Mouse (Mus musculus): ENCODE results near the gene Pid1. TPM values are rescaled to one million over a fixed set of nuclear protein-coding genes. Genes with fewer than 3 reads are reported as not detected.

Gene Pid1
- polyA plus RNA-seq, 1 experiment from 2014 or later: 38.9 TPM

DNA sequence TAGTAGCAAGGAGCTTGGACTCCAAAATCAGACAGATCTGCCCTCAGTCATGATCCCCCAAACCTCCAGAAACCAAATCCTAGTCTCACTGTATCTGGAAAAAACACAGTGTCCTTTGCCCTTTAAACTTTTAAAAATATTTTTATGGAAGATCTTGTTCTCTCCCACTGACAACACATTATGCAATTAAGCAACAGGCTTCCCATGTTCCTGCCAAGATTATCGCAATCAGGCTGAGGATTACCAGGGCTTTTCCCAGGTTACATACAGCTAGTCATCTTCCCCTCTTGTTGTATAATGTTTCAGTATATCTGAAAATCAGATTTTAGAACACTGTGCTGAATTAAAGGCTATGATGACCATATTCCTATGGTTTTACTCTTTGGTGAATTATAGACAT lies 64.3 kb downstream of the Pid1 start:
- no peak overlapping the region for H3K4me2 ChIP-seq (replicated peaks)
- H3K36me3 ChIP-seq: no peaks in the 10 kb centered on the region
- no peaks in the 10 kb centered on the region for H3K9me3 ChIP-seq
- no peak overlapping the region for H3K4me3 ChIP-seq
- no peak for ATAC-seq (ENCODE audit: insufficient number of reproducible peaks, insufficient read depth, low FRiP score, low TSS enrichment)
- H3K4me1 ChIP-seq: no peaks in the 10 kb centered on the region
- no peaks in the 10 kb centered on the region for H3K27me3 ChIP-seq
- 73% methylated on average over 1 of the region's 1 CpGs for WGBS
- H3K27ac ChIP-seq: no peak overlapping the region
- H3K9ac ChIP-seq: no peak overlapping the region

- no peaks in the 10 kb centered on the region for H3K9me3 ChIP-seq
- peaks cover 10% of the 10 kb centered on the region; the same call in 1 of the 2 replicates for H3K27me3 ChIP-seq
- H3K4me3 ChIP-seq: no peak overlapping the region
- no peaks in the 10 kb centered on the region for H3K36me3 ChIP-seq
- H3K4me2 ChIP-seq (replicated peaks): no peak overlapping the region
- H3K27ac ChIP-seq: no peak overlapping the region
- WGBS: 37% methylated on average over 6 of the region's 6 CpGs
- 0 out of 2 replicates have a peak, but pooled peaks cover 4% of the 10 kb centered on the region for H3K4me1 ChIP-seq
- no peak for ATAC-seq (ENCODE audit: insufficient number of reproducible peaks, insufficient read depth, low FRiP score, low TSS enrichment)
- H3K9ac ChIP-seq: no peak overlapping the region
Observed at GRCm38 (mm10) chr1:84286682-84287111, 77.3 kb downstream of the Pid1 start.

- Histone ChIP-seq H3K4me3 (no peak overlapping the region), H3K9me3 (no peaks in the 10 kb centered on the region), H3K4me1 (0 out of 2 replicates have a peak, but pooled peaks cover 4% of the 10 kb centered on the region), H3K36me3 (no peaks in the 10 kb centered on the region), H3K9ac (no peak overlapping the region), H3K4me2 (replicated peaks) (no peak overlapping the region), H3K27me3 (peaks cover 10% of the 10 kb centered on the region; the same call in 1 of the 2 replicates), H3K27ac (no peak overlapping the region)
- no peak for ATAC-seq (ENCODE audit: insufficient number of reproducible peaks, insufficient read depth, low FRiP score, low TSS enrichment)
- WGBS: 81% methylated on average over 7 of the region's 7 CpGs
Observed at GRCm38 (mm10) chr1:84285620-84286019, 78.4 kb downstream of the Pid1 start.

DNA sequence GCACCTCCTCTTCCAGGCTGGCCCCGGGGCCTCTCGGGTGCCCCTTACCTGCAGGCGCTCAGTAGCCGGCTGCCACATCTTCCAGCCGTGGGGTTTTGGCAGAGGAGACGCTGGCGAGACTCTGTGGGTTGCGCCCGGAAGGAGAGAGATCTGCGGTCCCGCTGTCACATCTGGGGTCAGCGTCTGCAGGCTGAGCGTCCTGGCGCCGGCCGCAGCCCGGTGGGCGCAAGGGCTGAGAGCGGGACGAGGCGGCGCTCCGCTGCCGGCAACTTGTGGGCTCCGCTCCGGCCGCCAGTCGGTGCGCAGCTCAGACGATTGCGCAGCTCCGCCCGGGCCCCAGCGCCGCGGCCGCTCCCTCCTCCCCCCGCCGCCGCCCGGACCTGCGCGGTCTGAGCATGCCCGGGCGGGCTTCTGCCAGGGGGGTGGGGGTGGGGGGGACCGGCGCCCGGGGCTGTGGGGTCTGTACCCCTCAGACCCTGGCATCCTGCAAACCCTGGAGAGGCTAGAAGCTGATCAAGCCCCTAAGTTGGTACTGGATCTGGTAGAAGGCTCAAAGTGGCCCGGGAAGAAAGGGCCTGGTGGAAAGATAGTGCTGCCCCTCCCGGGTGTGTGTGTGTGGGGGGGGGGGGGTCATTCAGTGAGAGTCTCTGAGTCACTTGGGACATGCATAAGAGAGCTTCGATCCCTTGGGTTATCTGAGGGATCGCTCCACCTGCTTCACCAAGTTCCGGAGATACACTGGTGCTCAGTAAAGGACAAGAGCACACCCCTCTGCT lies 79.5 kb downstream of the Pid1 start:
- peak overlapping the region; percentile 63 for H3K4me3 ChIP-seq
- H3K27me3 ChIP-seq: peaks cover 10% of the 10 kb centered on the region; the same call in 1 of the 2 replicates
- H3K9me3 ChIP-seq: no peaks in the 10 kb centered on the region
- WGBS: 3% methylated on average over 48 of the region's 53 CpGs
- no peak overlapping the region for H3K27ac ChIP-seq
- peak overlapping the region; percentile 69 for H3K9ac ChIP-seq
- 0 out of 2 replicates have a peak, but pooled peaks cover 4% of the 10 kb centered on the region for H3K4me1 ChIP-seq
- no peaks in the 10 kb centered on the region for H3K36me3 ChIP-seq
- H3K4me2 ChIP-seq (replicated peaks): peak overlapping the region; percentile 57
- ATAC-seq (ENCODE audit: insufficient number of reproducible peaks, insufficient read depth, low FRiP score, low TSS enrichment): peak; percentile 80

DNA sequence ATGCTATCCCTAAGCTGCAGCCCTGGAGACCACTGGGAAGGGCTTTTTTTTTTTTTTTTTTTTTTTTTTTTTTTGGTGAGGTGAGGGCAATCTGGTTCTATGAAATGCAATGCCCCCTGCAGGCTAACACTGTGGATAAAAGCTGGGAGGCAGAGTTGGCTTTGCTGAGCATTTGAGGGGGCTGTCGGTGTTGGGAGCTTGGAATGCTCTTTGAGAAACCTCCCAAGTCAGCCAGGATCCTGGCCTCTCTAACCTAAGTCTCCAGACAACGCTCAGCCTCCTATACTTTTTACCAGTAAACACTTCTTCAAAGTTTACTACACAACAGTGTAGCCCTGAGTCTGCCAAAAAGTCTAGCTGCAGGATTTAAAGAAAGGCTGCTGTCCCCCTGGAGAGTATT lies 80.9 kb downstream of the Pid1 start:
- 17% methylated on average over 2 of the region's 2 CpGs for WGBS
- Histone ChIP-seq H3K4me2 (replicated peaks) (peak overlapping the region; percentile 57), H3K9ac (no peak overlapping the region), H3K27me3 (peaks cover 10% of the 10 kb centered on the region; the same call in 1 of the 2 replicates), H3K4me3 (peak overlapping the region; percentile 63), H3K4me1 (0 out of 2 replicates have a peak, but pooled peaks cover 4% of the 10 kb centered on the region), H3K36me3 (no peaks in the 10 kb centered on the region), H3K27ac (no peak overlapping the region), H3K9me3 (no peaks in the 10 kb centered on the region)
- ATAC-seq (ENCODE audit: insufficient number of reproducible peaks, insufficient read depth, low FRiP score, low TSS enrichment): no peak

DNA sequence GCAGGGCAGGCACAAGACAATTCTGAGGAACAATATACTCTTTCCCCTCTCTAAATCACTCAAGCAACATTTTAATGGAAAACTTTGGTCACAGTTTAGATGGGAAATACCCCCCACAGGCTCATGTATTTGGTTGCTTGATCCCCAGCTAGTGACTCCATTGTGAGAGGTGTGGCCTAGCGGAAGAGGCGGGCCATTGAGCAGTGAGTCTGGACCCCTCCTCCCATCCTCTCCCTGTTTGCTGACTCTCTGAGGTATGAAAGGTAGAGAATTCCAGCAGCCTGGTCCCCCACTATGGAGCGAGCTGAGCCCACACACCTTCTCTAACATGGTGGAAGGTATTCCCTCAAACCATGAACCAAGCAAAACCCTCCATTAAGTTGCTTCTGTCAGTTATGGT lies 83.8 kb downstream of the Pid1 start:
- Histone ChIP-seq H3K36me3 (no peaks in the 10 kb centered on the region), H3K27ac (no peak overlapping the region), H3K27me3 (peaks cover 4% of the 10 kb centered on the region; the same call in 1 of the 2 replicates), H3K4me3 (no peak overlapping the region), H3K9ac (no peak overlapping the region), H3K9me3 (no peaks in the 10 kb centered on the region), H3K4me2 (replicated peaks) (no peak overlapping the region), H3K4me1 (0 out of 2 replicates have a peak, but pooled peaks cover 4% of the 10 kb centered on the region)
- no peak for ATAC-seq (ENCODE audit: insufficient number of reproducible peaks, insufficient read depth, low FRiP score, low TSS enrichment)
- WGBS: 90% methylated on average over 3 of the region's 3 CpGs

DNA sequence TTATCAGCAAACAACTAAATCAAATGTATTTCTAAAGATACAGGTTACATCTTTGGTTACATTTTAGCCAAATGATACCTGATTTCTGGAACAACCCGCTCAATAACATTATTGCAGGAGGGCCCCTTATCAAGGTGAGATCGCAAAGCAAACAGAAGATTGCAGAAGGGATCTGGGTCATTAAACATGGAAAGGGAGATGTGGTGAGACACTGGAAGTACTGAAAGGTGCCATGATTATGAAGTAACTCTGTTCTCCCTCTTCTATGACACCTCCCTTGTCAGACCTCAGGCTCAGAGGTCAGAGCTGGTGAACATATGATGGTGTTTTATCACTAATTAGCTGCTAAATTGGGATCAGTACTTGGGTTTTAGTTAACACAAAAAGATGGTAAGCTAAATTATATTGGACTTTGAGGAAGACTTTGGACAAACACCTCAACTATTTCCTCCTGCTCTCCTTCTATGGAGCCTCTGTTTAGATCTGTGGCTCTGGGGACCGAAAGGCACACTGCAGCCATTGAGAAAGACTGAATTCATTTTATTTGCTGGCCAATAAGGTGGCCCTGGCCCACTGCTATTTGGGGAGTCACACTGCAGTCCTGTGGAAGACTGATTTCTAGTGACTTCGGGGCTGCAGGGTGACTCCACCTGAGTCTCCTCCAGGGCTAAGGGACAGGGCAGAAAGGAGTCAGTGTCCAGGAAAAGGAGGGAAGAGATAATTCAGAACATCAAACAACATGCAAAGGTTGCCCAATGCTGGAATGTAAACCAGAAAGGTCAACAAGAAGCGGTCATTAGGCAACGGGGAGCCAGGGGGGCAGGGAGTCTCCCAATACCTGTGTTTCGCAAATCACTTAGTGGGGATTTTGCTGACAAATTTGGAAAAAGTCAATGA lies 85.4 kb downstream of the Pid1 start:
- Histone ChIP-seq H3K36me3 (no peaks in the 10 kb centered on the region), H3K4me3 (no peak overlapping the region), H3K27me3 (no peaks in the 10 kb centered on the region), H3K4me2 (replicated peaks) (no peak overlapping the region), H3K4me1 (0 out of 2 replicates have a peak, but pooled peaks cover 4% of the 10 kb centered on the region), H3K27ac (no peak overlapping the region), H3K9me3 (no peaks in the 10 kb centered on the region), H3K9ac (no peak overlapping the region)
- ATAC-seq (ENCODE audit: insufficient number of reproducible peaks, insufficient read depth, low FRiP score, low TSS enrichment): no peak
- 81% methylated on average over 7 of the region's 7 CpGs for WGBS

DNA sequence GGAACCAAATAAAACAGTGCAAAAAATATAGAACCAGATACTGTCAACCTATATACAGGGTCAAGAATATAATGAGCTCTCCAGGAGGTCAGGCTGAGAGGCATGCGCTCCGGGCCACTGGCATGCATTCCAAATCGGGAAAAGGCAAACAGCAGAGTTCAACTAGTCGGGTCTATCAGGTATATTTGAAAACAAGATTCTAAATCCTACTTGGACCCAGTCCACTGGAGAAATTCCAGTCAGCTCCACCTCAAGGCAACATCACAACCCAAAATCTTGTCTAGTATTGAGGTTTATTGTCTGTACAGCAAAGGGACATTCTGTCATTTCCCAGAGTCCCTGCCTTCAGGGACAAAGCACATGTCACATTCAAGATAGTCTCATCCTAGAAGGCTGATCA lies 91.0 kb downstream of the Pid1 start:
- ATAC-seq (ENCODE audit: insufficient number of reproducible peaks, insufficient read depth, low FRiP score, low TSS enrichment): no peak
- H3K9me3 ChIP-seq: no peaks in the 10 kb centered on the region
- no peak overlapping the region for H3K27ac ChIP-seq
- H3K27me3 ChIP-seq: no peaks in the 10 kb centered on the region
- H3K9ac ChIP-seq: no peak overlapping the region
- no peak overlapping the region for H3K4me3 ChIP-seq
- H3K36me3 ChIP-seq: no peaks in the 10 kb centered on the region
- WGBS: 68% methylated on average over 4 of the region's 4 CpGs
- H3K4me1 ChIP-seq: no peaks in the 10 kb centered on the region
- no peak overlapping the region for H3K4me2 ChIP-seq (replicated peaks)

DNA sequence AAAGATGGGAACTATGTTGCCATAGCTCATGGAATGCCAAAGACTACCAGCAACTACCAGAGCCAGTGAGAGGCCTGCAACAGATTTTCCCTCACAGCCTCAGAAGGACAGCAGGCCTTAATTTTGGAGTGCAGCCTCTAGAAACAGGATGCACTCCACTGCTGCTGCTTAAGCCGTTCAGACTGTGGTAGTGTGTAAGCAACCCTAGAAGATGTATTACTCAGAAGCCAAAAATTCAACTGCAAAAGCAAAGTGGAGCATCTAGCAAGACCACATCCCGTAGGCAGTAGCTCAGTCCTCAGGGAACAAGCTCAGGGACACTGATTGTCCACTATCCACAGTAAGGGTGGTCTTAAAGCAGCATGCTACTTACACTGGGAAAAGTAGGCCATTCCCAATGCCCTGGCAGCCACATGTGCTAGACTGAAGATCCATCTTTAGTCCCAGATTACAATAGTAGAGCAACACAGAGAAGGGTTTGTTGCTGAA lies 92.2 kb downstream of the Pid1 start:
- H3K9me3 ChIP-seq: no peaks in the 10 kb centered on the region
- no peaks in the 10 kb centered on the region for H3K36me3 ChIP-seq
- no peak overlapping the region for H3K4me2 ChIP-seq (replicated peaks)
- H3K4me1 ChIP-seq: no peaks in the 10 kb centered on the region
- no peak overlapping the region for H3K27ac ChIP-seq
- H3K9ac ChIP-seq: no peak overlapping the region
- no peaks in the 10 kb centered on the region for H3K27me3 ChIP-seq
- ATAC-seq (ENCODE audit: insufficient number of reproducible peaks, insufficient read depth, low FRiP score, low TSS enrichment): no peak
- 73% methylated on average over 2 of the region's 2 CpGs for WGBS
- no peak overlapping the region for H3K4me3 ChIP-seq

- no peaks in the 10 kb centered on the region for H3K4me1 ChIP-seq
- H3K36me3 ChIP-seq: no peaks in the 10 kb centered on the region
- H3K27ac ChIP-seq: no peak overlapping the region
- no peak for ATAC-seq (ENCODE audit: insufficient number of reproducible peaks, insufficient read depth, low FRiP score, low TSS enrichment)
- no peak overlapping the region for H3K9ac ChIP-seq
- no peak overlapping the region for H3K4me2 ChIP-seq (replicated peaks)
- H3K27me3 ChIP-seq: no peaks in the 10 kb centered on the region
- 89% methylated on average over 2 of the region's 2 CpGs for WGBS
- H3K4me3 ChIP-seq: no peak overlapping the region
- no peaks in the 10 kb centered on the region for H3K9me3 ChIP-seq
Observed at GRCm38 (mm10) chr1:84257656-84258055, 106.3 kb downstream of the Pid1 start.

DNA sequence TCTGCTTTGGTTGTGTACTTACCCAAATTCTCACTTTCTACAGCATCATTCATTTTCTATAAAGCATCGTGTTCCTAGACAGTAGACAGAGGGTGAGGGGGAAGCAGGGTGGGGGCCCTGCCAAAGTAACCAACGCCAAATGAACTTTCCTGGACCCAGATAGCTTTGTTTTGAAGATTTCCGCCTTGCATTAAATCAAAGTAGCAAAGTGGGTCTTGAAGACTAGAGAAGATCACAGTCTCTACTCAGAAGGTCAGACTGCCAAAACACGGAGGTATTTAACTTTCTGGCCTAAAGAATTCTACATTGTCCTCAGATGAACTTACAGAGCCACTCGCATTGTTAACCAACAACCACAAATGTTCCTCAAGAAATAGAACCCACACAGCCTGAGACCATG lies 109.6 kb downstream of the Pid1 start:
- 79% methylated on average over 5 of the region's 5 CpGs for WGBS
- no peak overlapping the region for H3K27ac ChIP-seq
- H3K4me2 ChIP-seq (replicated peaks): no peak overlapping the region
- no peaks in the 10 kb centered on the region for H3K4me1 ChIP-seq
- ATAC-seq (ENCODE audit: insufficient number of reproducible peaks, insufficient read depth, low FRiP score, low TSS enrichment): no peak
- no peaks in the 10 kb centered on the region for H3K27me3 ChIP-seq
- no peaks in the 10 kb centered on the region for H3K36me3 ChIP-seq
- H3K9me3 ChIP-seq: no peaks in the 10 kb centered on the region
- H3K9ac ChIP-seq: no peak overlapping the region
- no peak overlapping the region for H3K4me3 ChIP-seq
